Mouse (Mus musculus): ENCODE measurements at regions not wholly inside any gene's neighbourhood (a gene's known extent, or its start where the extent isn't known, plus 50 kb on each side); places are given as distances from the start of the nearest gene placed in this dataset.

GRCm38 (mm10) chr3:151329801-151330200 lies 107.9 kb upstream of the Adgrl4 start:
- TF ChIP-seq CTCF (IDR thresholded peaks at IDR 0.05; ENCODE audit: borderline replicate concordance, insufficient read depth, low read depth, low read length) (no peak), POLR2A (IDR thresholded peaks at IDR 0.05; ENCODE audit: borderline replicate concordance, insufficient read depth, low read length) (no peak)

Measured in cerebellum, adult 2 months (tissue).